Mouse (Mus musculus) MEL (cell line): Measurements from ENCODE around the gene Zfp654. TPM values are rescaled to one million over a fixed set of nuclear protein-coding genes. Genes with fewer than 3 reads are reported as not detected.

Experiments
- DNase-seq: peaks from one replicate; pipeline ENCODE4 v3.0.0; 2011; ENCODE audit warnings: low read depth, low spot score
- H3K27ac ChIP-seq: 2 replicates; pipeline ENCODE4 v1.5.1; 2012; ENCODE audit warnings: low read depth, mild to moderate bottlenecking, control low read depth, low read length, moderate library complexity; ENCODE audit not compliant: control insufficient read depth
- H3K27me3 ChIP-seq, 2 experiments: fragments of 150-350 bp in 1 of 2; sonication (generic) in 1 of 2; 2 replicates each; pipeline ENCODE4 v1.6.1; 2012; ENCODE audit warnings: low read length in 2 of 2, mild to moderate bottlenecking in 2 of 2, improper control_type of control experiment in 1 of 2, moderate library complexity in 1 of 2; ENCODE audit not compliant: insufficient read depth in 2 of 2, control insufficient read depth in 1 of 2
- H3K36me3 ChIP-seq, 2 experiments: 2 replicates each; pipeline ENCODE4 v1.6.1; 2012 to 2014; ENCODE audit warnings: low read length in 2 of 2, improper control_type of control experiment in 1 of 2, inconsistent platforms in 1 of 2, mild to moderate bottlenecking in 1 of 2; ENCODE audit not compliant: insufficient read depth in 2 of 2, control insufficient read depth in 1 of 2
- H3K4me1 ChIP-seq, 2 experiments: fragments of 150-350 bp in 1 of 2; sonication (generic) in 1 of 2; 2 replicates each; pipeline ENCODE4 v1.6.1; 2012; ENCODE audit warnings: low read length in 2 of 2, improper control_type of control experiment in 1 of 2, mild to moderate bottlenecking in 1 of 2; ENCODE audit not compliant: insufficient read depth in 2 of 2, control insufficient read depth in 1 of 2
- H3K4me3 ChIP-seq, 2 experiments: fragments of 150-350 bp in 1 of 2; sonication (generic) in 1 of 2; 2 replicates each; pipeline ENCODE4 v1.5.1; 2012; ENCODE audit warnings: low read depth in 2 of 2, low read length in 2 of 2, mild to moderate bottlenecking in 2 of 2, moderate library complexity in 2 of 2, control low read depth in 1 of 2, improper control_type of control experiment in 1 of 2; ENCODE audit not compliant: control insufficient read depth in 1 of 2, insufficient read depth in 1 of 2
- H3K79me2 ChIP-seq: 2 replicates; pipeline ENCODE4 v1.6.1; 2012; ENCODE audit warnings: mild to moderate bottlenecking, low read length, moderate library complexity; ENCODE audit not compliant: control insufficient read depth, poor library complexity, insufficient read depth
- H3K9ac ChIP-seq: 2 replicates; pipeline ENCODE4 v1.6.1; 2012; ENCODE audit warnings: low read depth, mild to moderate bottlenecking, control low read depth, low read length, moderate library complexity; ENCODE audit not compliant: control insufficient read depth, poor library complexity, severe bottlenecking
- H3K9me3 ChIP-seq: fragments of 150-350 bp; sonication (generic); replicated peaks from 2 replicates; pipeline ENCODE4 v1.6.1; 2012; ENCODE audit warnings: mild to moderate bottlenecking, low read length, improper control_type of control experiment, moderate library complexity; ENCODE audit not compliant: insufficient read depth
- CTCF ChIP-seq, 3 experiments: IDR thresholded peaks in 2 of 3; conservative IDR thresholded peaks in 1 of 3; 2 replicates each; pipeline ENCODE4 v1.5.1; 2011 to 2012; ENCODE audit warnings: low read length in 3 of 3, low read depth in 2 of 3, mild to moderate bottlenecking in 2 of 3, improper control_type of control experiment in 1 of 3, inconsistent platforms in 1 of 3, mixed read lengths in 1 of 3, moderate library complexity in 1 of 3; ENCODE audit not compliant: control insufficient read depth in 1 of 3, insufficient read depth in 1 of 3, poor library complexity in 1 of 3, severe bottlenecking in 1 of 3
- E2F4 ChIP-seq: IDR thresholded peaks from 2 replicates; pipeline ENCODE4 v1.6.1; 2011; ENCODE audit warnings: low read depth, low read length, improper control_type of control experiment, borderline replicate concordance
- EP300 ChIP-seq, 2 experiments: IDR thresholded peaks; 2 replicates each; pipeline ENCODE4 v1.6.1; 2011; ENCODE audit warnings: improper control_type of control experiment in 2 of 2, low read length in 2 of 2, low read depth in 1 of 2, mild to moderate bottlenecking in 1 of 2
- ETS1 ChIP-seq: IDR thresholded peaks from 2 replicates; pipeline ENCODE4 v1.6.1; 2012; ENCODE audit warnings: low read depth, mild to moderate bottlenecking, inconsistent platforms, low read length, improper control_type of control experiment, moderate library complexity
- GABPA ChIP-seq: IDR thresholded peaks from 2 replicates; pipeline ENCODE4 v1.6.1; 2012; ENCODE audit warnings: low read depth, mild to moderate bottlenecking, inconsistent platforms, low read length, improper control_type of control experiment, moderate library complexity
- KAT2A ChIP-seq: conservative IDR thresholded peaks from 2 replicates; pipeline ENCODE4 v1.6.1; 2012; ENCODE audit warnings: low read depth, low read length, improper control_type of control experiment, inconsistent platforms
- MXI1 ChIP-seq: IDR thresholded peaks from 2 replicates; pipeline ENCODE4 v1.6.1; 2011; ENCODE audit warnings: mild to moderate bottlenecking, low read depth, low read length, improper control_type of control experiment
- POLR2AphosphoS5 ChIP-seq: IDR thresholded peaks from 2 replicates; pipeline ENCODE4 v1.6.1; 2012; ENCODE audit warnings: low read depth, borderline replicate concordance, mild to moderate bottlenecking, inconsistent platforms, low read length, moderate library complexity, mixed read lengths
- SIN3A ChIP-seq: IDR thresholded peaks from 2 replicates; pipeline ENCODE4 v1.6.1; 2012; ENCODE audit warnings: low read length, improper control_type of control experiment, inconsistent platforms
- UBTF ChIP-seq: IDR thresholded peaks from 2 replicates; pipeline ENCODE4 v1.6.1; 2012; ENCODE audit warnings: low read depth, mild to moderate bottlenecking, inconsistent platforms, low read length, improper control_type of control experiment, moderate library complexity, borderline replicate concordance; ENCODE audit not compliant: insufficient read depth
- polyA plus RNA-seq, 2 experiments: library from polyadenylated mRNA; stranded (reverse) in 1 of 2; unstranded in 1 of 2; fragments of >175 nt in 1 of 2; fragments of >200 nt in 1 of 2; gene quantifications; 2 replicates each; pipeline versions ENCODE4 v1.2.1 to v1.2.4; 2012; ENCODE audit warnings: low replicate concordance in 2 of 2, low read depth in 1 of 2; ENCODE audit not compliant: insufficient read length in 2 of 2, insufficient read depth in 1 of 2, missing spikeins in 1 of 2
- total RNA-seq: library from RNA; depleted of rRNA; stranded (reverse); fragments of 300-350 nt; gene quantifications from 2 replicates; pipeline ENCODE4 v1.2.3, GENCODE M21; 2012

Gene Zfp654
- total and polyA plus RNA-seq, 3 experiments, result 5.0 to 61.6 (median 6.9) TPM

- TF ChIP-seq CTCF (IDR thresholded peaks at IDR 0.05 in 2 of 3, conservative IDR thresholded peaks at IDR 0.05 in 1 of 3; ENCODE audit: control insufficient read depth in 1 of 3, insufficient read depth in 1 of 3, low read depth in 2 of 3, low read length in 3 of 3, poor library complexity in 1 of 3, severe bottlenecking in 1 of 3) (no peak), EP300 (IDR thresholded peaks at IDR 0.05; ENCODE audit: low read depth in 1 of 2, low read length in 2 of 2) (peak; percentile 95 to 99), MXI1 (peak; percentile 66; the same call in 1 of the 2 replicates), KAT2A (no peak)
These were observed 9.7 kb downstream of the Zfp654 start (continued) for GRCm38 (mm10) chr16:64841481-64842373.

- Histone ChIP-seq H3K27ac (no peak overlapping the region), H3K4me1 (peaks cover 9 to 25% of the 10 kb centered on the region in 2 experiments), H3K27me3 (no peaks in the 10 kb centered on the region), H3K4me3 (no peak overlapping the region), H3K9ac (no peak overlapping the region), H3K79me2 (peaks cover 32% of the 10 kb centered on the region), H3K36me3 (peaks cover 0 to 16% of the 10 kb centered on the region in 2 experiments; a peak in 3 of 4 replicates), H3K9me3 (no peaks in the 10 kb centered on the region)
- DNase-seq, result no peak
- TF ChIP-seq UBTF, result no peak
These were observed 14.7 kb downstream of the Zfp654 start for GRCm38 (mm10) chr16:64836709-64837108.

- H3K36me3 ChIP-seq, result peaks cover 0 to 12% of the 10 kb centered on the region in 2 experiments; a peak in 3 of 4 replicates
- no peaks in the 10 kb centered on the region for H3K27me3 ChIP-seq
- peaks cover 7 to 20% of the 10 kb centered on the region in 2 experiments; a peak in 3 of 4 replicates for H3K4me1 ChIP-seq
- peaks cover 31% of the 10 kb centered on the region for H3K79me2 ChIP-seq
- H3K4me3 ChIP-seq, result peak overlapping the region in 1 of 2 experiments; percentile 10; a peak in 1 of 4 replicates
- TF ChIP-seq GABPA, result no peak
- TF ChIP-seq SIN3A, result 0 out of 2 replicates have a peak, but pooled peaks have one; percentile 43
- 0 out of 2 replicates have a peak, but pooled peaks have one; percentile 31 for TF ChIP-seq ETS1
- DNase-seq, result peak; percentile 21
- H3K9ac ChIP-seq, result no peak overlapping the region
- H3K9me3 ChIP-seq, result no peaks in the 10 kb centered on the region
- H3K27ac ChIP-seq, result no peak overlapping the region
These were observed 15.4 kb downstream of the Zfp654 start for GRCm38 (mm10) chr16:64835996-64836545.

GRCm38 (mm10) chr16:64830291-64830690 lies 21.2 kb downstream of the Zfp654 start:
- Histone ChIP-seq H3K4me3 (no peak overlapping the region), H3K9me3 (no peaks in the 10 kb centered on the region), H3K4me1 (peaks cover 0 to 1% of the 10 kb centered on the region in 2 experiments; a peak in 1 of 4 replicates), H3K27ac (no peak overlapping the region), H3K9ac (no peak overlapping the region), H3K36me3 (peaks cover 0 to 11% of the 10 kb centered on the region in 2 experiments; a peak in 3 of 4 replicates), H3K27me3 (no peaks in the 10 kb centered on the region), H3K79me2 (peaks cover 11% of the 10 kb centered on the region; the same call in 1 of the 2 replicates)
- DNase-seq, result no peak
- TF ChIP-seq SIN3A, result no peak
- no peak for TF ChIP-seq POLR2AphosphoS5
- TF ChIP-seq E2F4, result no peak
